Mouse (Mus musculus) liver, adult (tissue): Measurements from ENCODE around the gene Slc39a11.

ENCODE experiments used
- GATA4 ChIP-seq: IDR thresholded peaks from 2 replicates; pipeline ENCODE4 v1.6.1; 2014; ENCODE audit warnings: mild to moderate bottlenecking, low read length; ENCODE audit not compliant: insufficient replicate concordance

Slc39a11 gene

DNA sequence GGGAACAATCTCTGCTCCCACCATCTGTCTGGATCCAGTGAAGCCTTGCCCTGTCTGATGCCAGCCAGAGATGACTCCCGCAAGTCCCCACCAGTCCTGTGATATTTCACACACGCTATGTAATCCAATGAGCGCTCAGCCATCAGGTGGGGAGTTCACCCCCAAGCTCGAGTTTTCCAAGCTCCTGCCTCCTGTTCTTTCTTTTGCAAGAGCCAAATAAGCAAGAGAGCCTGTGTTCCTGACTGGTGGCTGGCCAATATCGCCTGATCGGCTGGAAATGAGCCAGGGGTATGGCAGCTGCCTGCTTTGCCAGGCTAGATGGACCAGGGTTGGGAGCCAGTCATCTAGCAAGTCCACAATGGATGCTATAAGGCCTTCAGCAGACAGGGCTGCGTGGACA lies 95.7 kb downstream of the Slc39a11 start:
- no peak for TF ChIP-seq GATA4

DNA sequence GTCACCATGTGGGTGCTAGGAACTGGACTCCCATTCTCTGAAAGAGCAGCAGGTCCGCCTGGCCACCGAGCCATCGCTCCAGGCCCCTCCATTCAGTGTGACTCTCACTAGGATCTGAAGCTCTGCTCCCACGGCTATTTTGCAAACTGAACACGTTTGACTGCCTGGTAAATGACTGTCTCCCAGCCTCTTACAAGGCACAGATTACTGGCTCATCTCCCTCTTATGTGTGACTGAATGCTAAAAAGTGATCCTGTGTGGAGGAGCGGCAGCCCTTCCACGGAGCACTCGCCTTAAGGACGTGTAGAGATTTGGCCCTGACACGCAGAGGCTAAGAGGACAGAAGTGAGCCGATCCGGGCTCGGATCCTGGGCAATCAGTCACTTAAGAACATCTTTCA lies 96.3 kb downstream of the Slc39a11 start:
- TF ChIP-seq GATA4: no peak

DNA sequence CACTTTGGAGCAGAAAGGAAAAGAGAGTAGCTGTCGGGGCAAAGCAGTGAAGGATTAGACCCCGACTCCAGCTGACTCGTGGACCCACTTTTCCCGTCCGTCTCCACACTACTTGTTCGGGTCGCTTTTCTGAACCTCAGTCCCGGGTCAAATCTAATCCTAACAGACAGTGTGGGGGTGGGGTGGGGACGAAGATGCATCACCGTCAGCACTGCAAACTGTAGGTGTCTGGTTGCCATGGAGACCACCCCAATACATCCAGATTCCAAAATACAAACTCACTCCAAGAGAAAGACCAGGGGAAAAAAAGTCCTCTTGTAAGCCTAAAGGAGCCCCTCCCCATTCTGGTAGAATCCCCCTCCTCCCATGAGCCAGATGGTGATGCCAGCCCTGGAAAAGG lies 97.3 kb downstream of the Slc39a11 start:
- no peak for TF ChIP-seq GATA4

DNA sequence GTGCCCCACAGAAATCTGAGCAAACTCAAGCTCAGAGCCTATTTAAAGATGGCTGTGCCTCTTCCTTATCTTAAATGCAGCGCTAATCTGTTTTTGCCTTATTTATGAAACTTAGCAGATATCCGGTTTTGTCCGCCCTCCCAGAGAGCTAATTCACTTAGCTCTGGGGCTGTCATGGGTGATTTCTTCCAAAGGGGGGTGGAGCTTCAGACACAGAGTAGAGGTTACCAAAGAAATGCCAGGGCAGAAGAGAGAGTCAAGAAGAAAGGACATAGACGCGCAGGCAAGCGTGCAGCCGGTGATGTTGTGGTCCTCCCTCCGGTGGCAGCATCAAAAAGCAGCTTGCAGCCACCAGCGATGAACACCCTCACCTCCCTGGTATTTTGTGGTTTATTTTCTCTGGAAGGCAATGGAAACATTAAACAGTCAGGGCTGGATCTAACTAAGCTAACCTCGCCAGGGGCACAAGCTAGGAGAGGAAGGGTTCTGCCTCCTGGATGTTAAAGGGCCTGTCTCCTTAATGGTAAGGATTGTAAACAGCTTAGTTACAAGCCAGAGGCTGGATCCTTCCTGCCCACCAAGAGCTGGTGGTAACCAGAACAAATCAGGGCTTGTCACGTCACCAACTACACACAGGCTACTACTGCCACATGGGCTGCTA lies 103.5 kb downstream of the Slc39a11 start:
- TF ChIP-seq GATA4: no peak

DNA sequence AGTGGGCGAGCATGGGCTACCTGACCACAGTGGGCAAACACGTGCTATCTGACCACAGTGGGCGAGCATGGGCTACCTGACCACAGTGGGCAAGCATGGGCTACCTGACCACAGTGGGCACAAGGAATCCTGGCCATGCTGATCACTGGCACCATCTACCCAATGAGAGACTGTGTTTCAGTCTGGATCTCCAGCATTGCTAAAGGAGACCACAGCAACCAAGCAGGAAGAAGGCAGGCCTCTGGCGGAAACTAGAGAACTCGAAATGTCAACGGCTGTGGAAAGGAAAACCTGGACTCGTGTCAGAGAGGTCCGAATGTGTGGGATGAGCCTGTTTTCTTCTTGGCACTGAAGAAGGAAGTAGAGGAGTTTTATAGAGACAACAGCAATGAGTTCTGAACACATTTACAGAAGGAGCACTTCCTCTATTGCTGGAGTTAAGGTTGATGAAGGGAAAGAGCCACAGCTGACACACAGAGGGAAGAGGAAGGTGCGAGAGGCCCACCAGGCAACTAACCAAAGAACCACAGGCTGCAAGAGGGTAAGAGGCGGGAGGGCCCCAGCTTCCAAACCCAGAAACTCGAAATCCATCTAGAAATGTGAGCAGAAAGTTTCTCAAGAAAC lies 105.8 kb downstream of the Slc39a11 start:
- no peak for TF ChIP-seq GATA4

DNA sequence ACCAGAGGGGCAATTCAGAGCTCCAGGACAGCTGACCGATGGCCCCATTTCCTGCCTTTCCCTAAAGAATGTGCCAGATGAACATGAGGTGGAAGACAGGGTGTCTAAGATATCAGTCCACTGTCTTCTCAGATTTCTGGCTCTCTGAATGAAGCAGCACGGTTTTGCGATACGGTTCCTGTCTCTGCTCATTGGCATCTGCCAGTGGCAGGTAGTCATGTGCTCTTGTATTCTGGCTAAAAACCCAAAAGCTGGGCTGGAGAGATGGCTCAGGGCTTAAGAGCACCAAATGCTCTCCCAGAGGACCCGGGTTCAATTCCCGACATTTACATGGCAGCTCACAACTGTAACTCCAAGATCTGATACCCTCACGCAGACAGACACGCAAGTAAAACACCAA lies 108.8 kb downstream of the Slc39a11 start:
- TF ChIP-seq GATA4: no peak

DNA sequence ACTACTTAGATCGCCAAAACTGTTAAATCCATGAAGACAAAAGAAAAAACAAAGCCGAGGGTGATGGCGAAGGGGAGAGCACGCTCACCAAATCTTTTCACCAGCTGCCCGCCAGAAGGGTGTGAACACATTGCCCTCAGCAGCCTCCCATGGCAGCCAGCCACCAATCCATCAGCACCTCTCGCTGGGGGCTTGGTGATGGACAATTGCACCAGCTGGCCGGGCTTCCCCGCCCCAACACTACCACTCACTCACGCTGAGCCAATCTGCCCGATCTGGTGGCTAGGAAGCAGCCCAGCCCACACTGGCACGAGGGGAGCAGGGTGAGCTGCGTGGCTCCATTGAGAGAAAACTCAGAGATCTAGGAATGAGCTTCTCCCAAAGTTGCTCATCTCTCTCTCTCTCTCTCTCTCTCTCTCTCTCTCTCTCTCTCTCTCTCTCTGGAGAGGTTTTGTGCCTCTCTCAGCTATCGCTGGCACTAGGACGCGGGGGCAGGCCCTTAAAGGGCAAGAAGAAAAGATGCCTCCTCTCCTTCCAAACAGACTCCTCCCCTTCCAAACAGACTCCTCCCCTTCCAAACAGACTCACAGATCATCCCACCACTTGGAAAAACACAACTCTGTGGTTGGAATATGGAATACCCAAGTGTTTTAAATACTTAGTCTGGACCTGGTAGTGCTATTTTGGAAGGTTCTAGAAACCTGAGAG lies 110.2 kb downstream of the Slc39a11 start:
- TF ChIP-seq GATA4: no peak

DNA sequence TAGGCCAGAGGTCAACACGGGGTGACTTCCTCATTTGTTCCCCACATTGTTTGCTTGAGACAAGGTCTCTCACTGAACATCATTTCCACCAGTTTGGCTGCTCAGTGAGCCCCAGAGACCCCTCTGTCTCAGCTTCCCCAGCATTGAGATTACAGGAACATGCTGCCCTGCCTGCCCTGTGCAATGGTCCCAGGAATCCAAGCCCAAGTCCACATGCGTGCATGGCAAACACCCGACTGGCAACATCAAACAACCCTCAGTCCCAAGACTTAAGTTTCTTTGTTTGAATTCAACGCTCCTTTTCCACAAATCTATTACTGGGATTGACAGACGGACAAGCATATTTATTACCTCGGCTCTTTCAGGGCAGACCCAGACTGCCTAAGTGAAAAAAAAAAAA lies 110.8 kb downstream of the Slc39a11 start:
- TF ChIP-seq GATA4: no peak

DNA sequence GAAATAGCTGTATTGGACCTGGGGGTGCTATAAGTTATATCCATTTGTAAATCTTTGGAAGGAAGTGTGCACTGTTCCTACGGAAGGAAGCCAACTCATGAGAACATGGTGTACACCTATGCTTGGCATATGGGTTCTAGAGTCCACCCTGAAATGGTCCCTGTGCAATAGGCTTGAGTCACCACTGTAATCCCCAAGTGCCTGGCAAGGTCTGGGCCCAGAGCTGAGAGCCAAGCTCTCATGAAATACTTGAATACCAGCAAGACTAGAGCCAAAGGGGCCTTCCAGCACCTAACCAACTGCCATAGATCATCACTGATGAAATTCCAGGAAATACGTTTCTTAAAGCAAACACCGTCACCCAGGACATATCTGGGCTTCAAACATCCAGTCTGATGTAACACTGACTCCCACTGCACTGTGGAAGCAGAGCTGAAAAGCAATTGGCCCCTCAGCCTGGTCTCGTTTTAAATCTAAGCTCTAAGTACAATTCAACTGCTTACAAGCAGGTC lies 111.4 kb downstream of the Slc39a11 start:
- no peak for TF ChIP-seq GATA4

DNA sequence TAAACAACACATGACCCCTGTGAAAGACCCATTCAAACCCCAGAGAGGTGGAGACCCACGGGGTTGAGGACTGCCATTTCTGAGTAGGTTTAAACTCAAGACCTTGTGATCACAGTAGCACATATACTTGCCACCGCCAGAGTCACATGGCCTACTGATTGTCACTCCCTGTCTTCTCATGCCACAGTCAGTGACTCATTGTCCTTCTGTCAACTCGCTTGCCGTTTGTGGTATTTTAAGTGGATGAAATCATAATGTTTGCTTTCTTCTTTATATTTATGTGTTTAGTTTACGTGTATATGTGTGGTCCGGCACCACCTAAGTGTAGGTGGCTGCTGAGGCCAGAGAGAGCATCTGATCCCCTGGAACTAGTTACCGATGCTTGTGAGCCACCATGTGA lies 112.2 kb downstream of the Slc39a11 start:
- no peak for TF ChIP-seq GATA4

DNA sequence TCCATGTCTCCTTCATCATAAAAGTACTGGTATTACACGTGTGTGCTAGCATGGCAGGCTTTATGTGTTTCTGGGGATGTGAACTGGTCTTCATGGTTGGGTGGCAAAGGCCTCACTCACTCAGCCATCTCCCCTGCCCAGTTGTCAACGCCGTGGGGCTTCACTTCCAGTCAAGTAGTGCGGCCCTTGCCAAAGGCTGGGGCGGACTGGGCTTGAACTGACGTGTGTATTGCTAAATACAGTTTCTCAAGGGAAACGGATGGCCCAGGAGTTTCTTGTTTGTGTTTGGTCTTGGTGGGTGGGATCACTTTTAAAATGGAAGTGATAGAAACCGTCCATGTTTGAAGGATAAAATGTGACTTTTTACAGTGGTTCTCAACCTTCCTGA lies 112.7 kb downstream of the Slc39a11 start:
- no peak for TF ChIP-seq GATA4

DNA sequence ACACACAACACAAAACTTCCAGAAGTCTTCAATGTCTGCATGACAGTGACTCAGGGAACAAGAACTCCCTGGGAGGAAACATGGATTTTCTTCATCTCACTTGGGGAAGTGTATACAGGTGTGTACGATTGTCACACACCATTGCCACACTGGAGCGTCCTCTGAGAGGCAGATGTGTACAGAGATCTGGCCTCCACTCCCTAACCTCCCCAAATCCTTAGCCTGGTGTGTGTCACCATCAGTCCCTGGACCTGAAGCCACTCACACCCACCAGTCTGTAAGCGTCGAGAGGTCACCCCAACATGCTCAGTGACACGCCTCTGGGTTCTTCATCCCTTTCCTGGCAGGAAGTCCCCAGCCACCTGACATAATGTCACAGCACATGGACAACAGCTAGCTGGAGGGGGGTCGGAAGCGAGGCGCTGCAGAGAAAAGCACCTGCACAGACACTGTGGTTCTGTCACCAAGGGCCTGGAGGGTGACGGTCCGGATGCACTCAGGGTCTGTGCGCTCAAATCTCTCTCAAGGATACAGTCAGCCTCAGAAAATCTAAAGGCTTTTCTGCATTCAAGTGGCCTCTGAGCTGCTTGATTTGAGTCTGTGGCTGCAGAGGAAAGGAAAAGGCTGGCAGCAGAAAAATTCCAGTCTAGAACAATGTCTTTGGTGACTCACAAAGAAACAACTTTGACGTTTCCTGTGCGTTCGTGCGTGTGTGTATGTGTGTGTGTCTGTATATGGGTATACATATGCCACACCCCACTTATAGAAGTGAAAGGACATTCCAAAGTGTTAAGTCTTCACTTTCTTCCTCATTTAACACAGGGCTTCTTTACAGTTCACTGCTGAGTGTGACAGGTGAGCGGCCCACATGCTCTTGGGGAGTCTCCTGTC lies 113.3 kb downstream of the Slc39a11 start:
- no peak for TF ChIP-seq GATA4

DNA sequence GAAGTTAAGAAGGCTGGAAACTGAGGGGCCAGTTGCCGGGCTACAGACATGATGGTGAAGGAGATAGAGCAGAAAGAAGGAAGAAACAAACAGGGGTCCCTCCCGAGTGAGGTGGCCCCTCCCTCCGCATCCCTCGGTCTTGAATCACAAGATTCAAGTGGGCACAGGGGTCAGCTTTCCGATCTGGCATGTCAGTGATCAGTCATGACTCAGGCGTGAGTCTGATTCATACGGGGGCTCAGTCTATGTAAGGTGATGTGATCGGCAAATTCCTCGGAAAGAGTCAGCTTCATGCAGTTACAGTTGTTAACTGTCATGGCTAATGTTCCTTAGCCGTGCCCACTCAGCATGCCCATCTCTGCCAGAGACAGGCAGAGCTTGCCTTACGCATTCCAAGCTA lies 115.5 kb downstream of the Slc39a11 start:
- no peak for TF ChIP-seq GATA4

DNA sequence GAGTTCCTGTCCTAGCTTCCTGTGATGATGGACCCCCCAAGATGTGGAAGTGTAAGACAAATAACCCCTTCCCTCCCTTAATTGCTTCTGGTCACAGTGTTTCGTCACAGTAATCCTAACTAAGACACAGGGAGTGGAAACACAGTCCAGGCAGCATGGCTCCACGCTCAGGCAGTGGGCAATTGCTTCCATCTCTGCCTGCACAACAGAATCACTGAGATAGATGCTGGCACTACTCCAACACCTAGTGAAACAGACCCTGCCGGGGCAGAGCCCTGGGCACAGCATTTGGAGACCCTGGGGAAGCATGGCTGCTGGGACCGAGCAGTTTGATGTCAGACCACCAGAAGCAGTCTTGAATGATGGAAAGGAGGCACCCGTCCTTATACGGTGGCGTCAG lies 115.9 kb downstream of the Slc39a11 start:
- TF ChIP-seq GATA4: no peak

DNA sequence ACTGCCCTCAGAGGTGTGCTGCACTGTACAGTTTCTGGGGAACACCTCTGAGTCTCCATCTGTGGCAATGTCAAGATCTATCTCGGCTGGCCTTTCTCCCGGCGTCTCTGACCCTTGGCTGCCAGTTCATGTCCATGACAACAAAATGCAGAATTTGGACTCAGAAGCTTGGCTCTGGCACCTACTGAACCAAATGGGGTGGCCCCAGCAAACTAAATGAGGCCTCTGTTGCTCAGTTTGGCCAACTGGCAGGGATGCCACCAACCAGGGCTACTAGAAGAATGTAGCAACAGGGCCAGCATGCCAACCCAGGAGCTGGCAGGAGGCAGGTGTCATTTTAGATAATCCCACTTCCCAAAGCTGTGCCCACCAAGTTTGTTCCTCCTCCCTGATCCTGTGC lies 121.5 kb downstream of the Slc39a11 start:
- no peak for TF ChIP-seq GATA4
